Mouse (Mus musculus) kidney, postnatal 0 days (tissue): ENCODE measurements around the gene Micu1. TPM values are rescaled to one million over a fixed set of nuclear protein-coding genes. Genes with fewer than 3 reads are reported as not detected.

Experiments
- ATAC-seq: fragments of 200-750 bp; cut with Nextera tagmentation; replicated peaks from 2 replicates; pipeline ENCODE4 v1.8.0; 2017; ENCODE audit warnings: low read depth, moderate number of reproducible peaks, moderate TSS enrichment, moderate library complexity; ENCODE audit not compliant: low FRiP score
- DNase-seq: peaks from one replicate; pipeline ENCODE4 v3.0.0-alpha.2; 2016; ENCODE audit warnings: low spot score
- H3K27ac ChIP-seq: fragments of 300-500 bp; sonication (generic); 2 replicates; pipeline ENCODE4 v1.5.1; 2014; ENCODE audit warnings: mild to moderate bottlenecking
- H3K27me3 ChIP-seq: fragments of 300-500 bp; sonication (generic); 2 replicates; pipeline ENCODE4 v1.6.1; 2014; ENCODE audit warnings: low read length, mixed read lengths; ENCODE audit not compliant: insufficient read depth
- H3K36me3 ChIP-seq: fragments of 300-500 bp; sonication (generic); 2 replicates; pipeline ENCODE4 v1.6.1; 2014; ENCODE audit warnings: low read length, mixed read lengths; ENCODE audit not compliant: insufficient read depth
- H3K4me1 ChIP-seq: fragments of 300-500 bp; sonication (generic); replicated peaks from 2 replicates; pipeline ENCODE4 v1.6.1; 2014; ENCODE audit warnings: antibody characterized with exemption, low read length, mixed read lengths; ENCODE audit not compliant: insufficient read depth
- H3K4me2 ChIP-seq: fragments of 300-500 bp; sonication (generic); 2 replicates; pipeline ENCODE4 v1.6.1; 2014; ENCODE audit warnings: mild to moderate bottlenecking, low read length, moderate library complexity, mixed read lengths
- H3K4me3 ChIP-seq: fragments of 300-500 bp; sonication (generic); replicated peaks from 2 replicates; pipeline ENCODE4 v1.5.1; 2014; ENCODE audit warnings: low read depth, low read length
- H3K9ac ChIP-seq: fragments of 300-500 bp; sonication (generic); 2 replicates; pipeline ENCODE4 v1.6.1; 2014; ENCODE audit warnings: low read depth, low read length
- H3K9me3 ChIP-seq: fragments of 300-500 bp; sonication (generic); replicated peaks from 2 replicates; pipeline ENCODE4 v1.6.1; 2016; ENCODE audit warnings: low read length, inconsistent platforms, mixed read lengths
- CTCF ChIP-seq: IDR thresholded peaks from 2 replicates; pipeline ENCODE4 v1.5.1; 2016; ENCODE audit warnings: antibody characterized with exemption, low read depth, mild to moderate bottlenecking, moderate library complexity
- WGBS: fragments of 180-500 bp; shearing (Covaris S2); extraction: QIAGEN DNeasy Blood & Tissue Kit; methylation state at CpG from one replicate; pipeline ENCODE4 v1.1.7; 2014; 5-methylcytosine and 5-hydroxymethylcytosine counted together
- polyA plus RNA-seq: library from polyadenylated mRNA; unstranded; fragments of >200 nt; fragmentation: Nextera tagmentation; extraction: Ambion mirVana; gene quantifications from 2 replicates; pipeline ENCODE4 v1.2.1, GENCODE M21; 2015

The Micu1 gene
- polyA plus RNA-seq, 1 experiment from 2014 or later = 60.9 TPM

DNA sequence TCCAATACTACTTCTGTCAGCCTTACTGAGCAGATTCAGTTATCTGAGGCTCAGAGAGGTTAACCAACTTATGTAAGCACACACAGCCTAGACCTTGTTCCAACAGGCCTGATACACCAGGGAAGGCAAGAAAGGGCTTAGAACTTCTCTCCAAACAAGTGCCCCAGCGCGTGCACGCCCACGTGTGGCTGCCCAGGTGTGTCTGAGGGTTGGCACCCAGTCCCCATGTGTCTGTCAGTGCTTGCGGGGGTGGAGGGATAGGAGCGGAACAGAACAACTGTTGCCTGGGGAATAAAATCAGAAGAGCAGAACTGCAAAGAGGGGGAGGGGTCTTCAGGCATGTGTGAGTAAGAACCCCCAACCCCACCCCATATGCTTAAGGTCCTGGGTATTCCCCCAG is 208.8 kb downstream of the Micu1 start:
- no peaks in the 10 kb centered on the region for H3K36me3 ChIP-seq
- ATAC-seq (0 out of 2 replicates have a peak, but pooled peaks have one; percentile 12), DNase-seq (no peak)
- WGBS = 19% methylated on average over 6 of the region's 6 CpGs
- no peak for TF ChIP-seq CTCF
- H3K9ac ChIP-seq = no peak overlapping the region
- 0 out of 2 replicates have a peak overlapping the region, but pooled peaks have one; percentile 51 for H3K27ac ChIP-seq
- no peaks in the 10 kb centered on the region for H3K27me3 ChIP-seq
- H3K4me3 ChIP-seq = no peak overlapping the region
- peak overlapping the region; percentile 32 for H3K4me2 ChIP-seq
- no peaks in the 10 kb centered on the region for H3K9me3 ChIP-seq
- peaks cover 30% of the 10 kb centered on the region for H3K4me1 ChIP-seq

DNA sequence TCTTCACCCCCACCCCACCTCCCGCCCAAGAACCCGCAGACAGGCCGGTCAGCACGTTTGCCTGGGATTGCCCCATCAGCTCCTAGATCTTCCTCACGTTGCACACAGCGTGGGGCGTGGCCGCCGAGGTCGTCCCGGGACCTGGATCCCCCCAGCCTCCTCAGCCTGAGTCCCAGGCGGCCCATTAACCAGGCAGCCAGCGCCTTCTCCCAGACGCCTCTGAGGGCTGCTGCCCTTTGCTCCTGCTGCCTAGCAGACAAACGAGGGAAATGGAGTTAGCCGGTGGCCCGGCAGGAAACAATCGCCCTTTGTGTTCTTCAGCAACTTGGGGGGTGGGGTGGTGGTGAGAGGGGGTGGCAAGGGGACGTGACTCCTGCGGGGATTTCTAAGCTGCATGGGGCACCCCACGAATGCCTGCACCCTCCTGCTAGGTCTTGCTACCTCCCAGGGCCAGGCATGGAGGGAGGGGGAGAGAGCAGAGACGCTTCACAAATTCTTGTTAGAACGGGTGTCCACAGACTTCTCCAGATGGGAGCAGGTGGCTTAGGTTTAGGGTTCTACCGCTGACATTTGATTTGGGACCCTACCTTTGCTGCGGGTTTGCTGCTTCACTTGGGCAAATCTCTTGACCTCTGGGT is 209.4 kb downstream of the Micu1 start:
- TF ChIP-seq CTCF = no peak
- ATAC-seq (peak; percentile 4; the same call in 1 of the 2 replicates), DNase-seq (peak; percentile 65)
- H3K9ac ChIP-seq = 0 out of 2 replicates have a peak overlapping the region, but pooled peaks have one; percentile 9
- no peaks in the 10 kb centered on the region for H3K9me3 ChIP-seq
- H3K4me1 ChIP-seq = peaks cover 35% of the 10 kb centered on the region
- H3K4me3 ChIP-seq = no peak overlapping the region
- no peaks in the 10 kb centered on the region for H3K27me3 ChIP-seq
- H3K4me2 ChIP-seq = peak overlapping the region; percentile 32
- peak overlapping the region; percentile 51 for H3K27ac ChIP-seq
- no peaks in the 10 kb centered on the region for H3K36me3 ChIP-seq
- WGBS = 7% methylated on average over 25 of the region's 25 CpGs

Other genes starting within 250 kb of the Micu1 start
- gene Gm10322, start 86.4 kb upstream of the Micu1 start, polyA plus RNA-seq = 0.43 TPM in 1 of 2 replicates, not detected in the other
- gene Mcu, start 85.8 kb upstream of the Micu1 start, polyA plus RNA-seq = 36.5 and 40.2 TPM in 2 replicates
- gene Dnajb12, start 177.1 kb downstream of the Micu1 start, polyA plus RNA-seq = 27.9 and 30.2 TPM in 2 replicates
- gene Ddit4, start 249.4 kb downstream of the Micu1 start, polyA plus RNA-seq = 23.0 and 24.0 TPM in 2 replicates